ENCODE assay signal across 8 mouse cellular contexts in genomic region chr14:102980481-102980880, GRCm38 (mm10). TPM values are rescaled to one million over a fixed set of nuclear protein-coding genes. Genes with fewer than 3 reads are reported as not detected.
DNase-seq lines count a peak whose midpoint lies in the region; ATAC-seq lines count a peak whose summit lies in the region.

No protein-coding gene starts in this region.

- no peaks in the 10 kb centered on the region for H3K4me1 ChIP-seq in embryonic facial prominence, embryonic 15.5 days

- peak overlapping the region; percentile 82 for H3K4me2 ChIP-seq in embryonic facial prominence, embryonic 15.5 days (replicated peaks)

- H3K9me3 ChIP-seq in embryonic facial prominence, embryonic 15.5 days (replicated peaks), result no peaks in the 10 kb centered on the region

- peak overlapping the region; percentile 69 for H3K4me3 ChIP-seq in embryonic facial prominence, embryonic 15.5 days (replicated peaks)

- H3K27ac ChIP-seq in embryonic facial prominence, embryonic 15.5 days (replicated peaks), result peak overlapping the region; percentile 95; the same call in 1 of the 2 replicates

- no peaks in the 10 kb centered on the region for H3K36me3 ChIP-seq in embryonic facial prominence, embryonic 15.5 days

- WGBS in embryonic facial prominence, embryonic 15.5 days, result 6% methylated on average over 7 of the region's 7 CpGs

- H3K27me3 ChIP-seq in embryonic facial prominence, embryonic 15.5 days, result no peaks in the 10 kb centered on the region

- intact Hi-C loops in heart, postnatal 36 days (cut with DNase I), result loop anchor here (2.0 to 5.0 kb wide), 3 partner anchors 58 to 98 kb away; no protein-coding TSS in a partner anchor

- no peak overlapping the region for H3K9ac ChIP-seq in embryonic facial prominence, embryonic 15.5 days

- ATAC-seq in embryonic facial prominence, embryonic 15.5 days (ENCODE audit: insufficient number of reproducible peaks, low FRiP score, low TSS enrichment, low read depth), result no peak

- DNase-seq in A20 (ENCODE audit: low read depth, low spot score), result peak; percentile 33
- DNase-seq in adrenal gland, postnatal 25 days, result peak; percentile 18
- peak; percentile 25 to 31 for DNase-seq in heart, postnatal 36 days
- peak; percentile 13 to 67 for DNase-seq in layer of hippocampus, adult 18-20 months (ENCODE audit: low spot score in 2 of 2)
- DNase-seq in lung, postnatal 10 days, result peak; percentile 37
- DNase-seq in right cerebral cortex, adult 2 months (ENCODE audit: low spot score in 2 of 2), result peak; percentile 31 to 49
- no peak for DNase-seq in Muller cell, postnatal 12 days (ENCODE audit: inconsistent ontology term)

RNA-seq across cellular contexts. Expression of gene Kctd12, which starts 2.0 kb away (rescaled TPM):
- total RNA-seq in adrenal gland, postnatal 25 days (2021), result 38.4 and 42.5 TPM in 2 replicates
- 32.1 and 33.8 TPM in 2 replicates for polyA plus RNA-seq in embryonic facial prominence, embryonic 15.5 days (2015; fragmentation: Nextera tagmentation; extraction: Ambion mirVana)
- total RNA-seq in heart, postnatal 36 days (2021), result 10 to 100 TPM; 20.7 to 23.3 TPM
- 100 to 1,000 TPM; 121 to 126 TPM for total RNA-seq in layer of hippocampus, adult 18-20 months (2021)
